Mouse (Mus musculus): ENCODE measurements around the gene Zbtb16. TPM values are rescaled to one million over a fixed set of nuclear protein-coding genes. Genes with fewer than 3 reads are reported as not detected.

Gene Zbtb16
- total RNA-seq, 1 experiment, result 0.36 TPM

- Histone ChIP-seq H3K4me1 (ENCODE audit: control insufficient read depth in 2 of 2, insufficient read depth in 2 of 2, low read length in 2 of 2, poor library complexity in 1 of 2) (no peaks in the 10 kb centered on the region), H3K36me3 (ENCODE audit: control insufficient read depth, insufficient read depth, low read length, poor library complexity, severe bottlenecking) (no peaks in the 10 kb centered on the region), H3K9me3 (ENCODE audit: control insufficient read depth, insufficient read depth, low read depth, low read length) (no peaks in the 10 kb centered on the region), H3K4me3 (ENCODE audit: insufficient read depth in 1 of 2, low read depth in 1 of 2, low read length in 2 of 2, poor library complexity in 1 of 2, severe bottlenecking in 1 of 2) (no peak overlapping the region), H3K9ac (ENCODE audit: insufficient read depth, low read depth, low read length, poor library complexity, severe bottlenecking) (no peak overlapping the region), H3K27ac (ENCODE audit: insufficient read depth, low read depth, low read length, poor library complexity, severe bottlenecking) (no peak overlapping the region)
- no peak for DNase-seq (ENCODE audit: low read depth, low spot score)
- in situ Hi-C loops (cut with MboI; ENCODE audit: low sequenced_read_pairs in 2 of 2, unreplicated experiment in 2 of 2), result no loop called here
- TF ChIP-seq ZNF384 (IDR thresholded peaks at IDR 0.05; ENCODE audit: low read depth, low read length) (no peak), HCFC1 (IDR thresholded peaks at IDR 0.05; ENCODE audit: borderline replicate concordance, insufficient read depth, low read length) (no peak), MAFK (IDR thresholded peaks at IDR 0.05; ENCODE audit: insufficient read depth, low read depth, low read length) (no peak), ZC3H11A (IDR thresholded peaks at IDR 0.05; ENCODE audit: borderline replicate concordance, low read depth, low read length) (no peak), CHD2 (IDR thresholded peaks at IDR 0.05; ENCODE audit: low read depth, low read length) (no peak)
Observed at GRCm38 (mm10) chr9:48817907-48818306, 18.1 kb downstream of the Zbtb16 start.

DNA sequence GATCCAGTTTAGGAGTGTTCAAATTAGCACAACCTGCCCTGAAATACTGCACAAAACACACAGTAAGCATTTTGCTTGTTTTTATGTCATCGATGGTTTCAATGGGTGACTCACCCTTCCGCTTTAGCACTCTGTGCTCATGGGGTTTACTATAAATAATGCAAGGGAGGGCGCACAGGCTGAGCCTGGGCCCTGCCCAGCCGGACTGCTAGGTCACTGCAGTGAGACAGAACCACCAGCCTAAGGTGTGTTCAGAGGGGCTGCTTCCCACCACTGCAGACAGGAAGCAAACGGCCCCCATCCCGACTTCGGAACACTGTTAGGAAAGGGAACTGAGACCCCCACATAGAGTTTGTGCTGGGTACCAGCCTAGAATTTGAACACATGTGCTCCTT is 18.6 kb downstream of the Zbtb16 start:
- Histone ChIP-seq H3K36me3 (ENCODE audit: control insufficient read depth, insufficient read depth, low read length, poor library complexity, severe bottlenecking) (no peaks in the 10 kb centered on the region), H3K4me1 (ENCODE audit: control insufficient read depth in 2 of 2, insufficient read depth in 2 of 2, low read length in 2 of 2, poor library complexity in 1 of 2) (no peaks in the 10 kb centered on the region)

DNA sequence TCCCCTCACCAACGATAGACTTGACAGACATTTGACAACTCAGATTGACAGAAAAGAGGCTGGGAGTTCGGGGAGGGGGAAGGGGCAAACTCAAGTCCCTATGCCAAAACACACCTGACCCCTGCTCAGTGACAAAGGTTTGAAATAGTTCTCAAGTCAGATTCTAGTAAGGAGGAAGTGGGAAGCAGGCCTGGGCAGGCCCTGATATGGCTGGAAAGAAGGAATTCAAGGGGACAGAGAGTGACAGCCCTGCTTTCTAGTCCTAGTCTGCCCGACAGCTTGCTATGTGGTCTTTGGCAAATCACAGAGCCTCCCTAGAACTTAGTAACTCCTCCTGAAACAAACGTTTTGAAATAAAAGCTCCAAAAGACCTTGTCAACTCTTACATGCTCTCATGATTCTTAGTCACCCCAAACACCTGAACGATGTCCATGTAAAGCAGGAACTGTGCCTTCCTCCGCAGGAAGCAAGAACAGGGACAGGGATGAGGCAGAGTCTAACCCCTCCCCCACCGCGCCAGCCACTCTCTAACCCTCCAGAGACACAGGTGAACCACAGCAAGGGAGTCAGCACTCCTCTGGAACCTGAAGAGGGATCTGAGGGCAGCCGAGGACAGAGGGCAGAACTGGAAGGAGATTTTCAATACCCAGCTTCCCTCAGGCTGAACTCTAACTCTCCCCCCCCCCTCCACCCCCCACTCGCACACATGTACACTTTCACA is 19.2 kb downstream of the Zbtb16 start:
- Histone ChIP-seq H3K9ac (ENCODE audit: insufficient read depth, low read depth, low read length, poor library complexity, severe bottlenecking) (no peak overlapping the region), H3K27ac (ENCODE audit: insufficient read depth, low read depth, low read length, poor library complexity, severe bottlenecking) (no peak overlapping the region), H3K4me1 (ENCODE audit: control insufficient read depth in 2 of 2, insufficient read depth in 2 of 2, low read length in 2 of 2, poor library complexity in 1 of 2) (no peaks in the 10 kb centered on the region), H3K4me3 (ENCODE audit: insufficient read depth in 1 of 2, low read depth in 1 of 2, low read length in 2 of 2, poor library complexity in 1 of 2, severe bottlenecking in 1 of 2) (no peak overlapping the region), H3K9me3 (ENCODE audit: control insufficient read depth, insufficient read depth, low read depth, low read length) (no peaks in the 10 kb centered on the region), H3K36me3 (ENCODE audit: control insufficient read depth, insufficient read depth, low read length, poor library complexity, severe bottlenecking) (no peaks in the 10 kb centered on the region)
- no peak for DNase-seq (ENCODE audit: low read depth, low spot score)
- in situ Hi-C loops (cut with MboI; ENCODE audit: low sequenced_read_pairs in 2 of 2, unreplicated experiment in 2 of 2), result no loop called here
- TF ChIP-seq CHD2 (IDR thresholded peaks at IDR 0.05; ENCODE audit: low read depth, low read length), result no peak
- TF ChIP-seq HCFC1 (IDR thresholded peaks at IDR 0.05; ENCODE audit: borderline replicate concordance, insufficient read depth, low read length), result no peak
- TF ChIP-seq ZNF384 (IDR thresholded peaks at IDR 0.05; ENCODE audit: low read depth, low read length), result no peak
- TF ChIP-seq ZC3H11A (IDR thresholded peaks at IDR 0.05; ENCODE audit: borderline replicate concordance, low read depth, low read length), result no peak
- no peak for TF ChIP-seq MAFK (IDR thresholded peaks at IDR 0.05; ENCODE audit: insufficient read depth, low read depth, low read length)

More for the DNA sequence above, 18.6 kb downstream of the Zbtb16 start:
- TF ChIP-seq ZNF384 (IDR thresholded peaks at IDR 0.05; ENCODE audit: low read depth, low read length), result no peak
- no peak for TF ChIP-seq MAFK (IDR thresholded peaks at IDR 0.05; ENCODE audit: insufficient read depth, low read depth, low read length)
- no peak for TF ChIP-seq CHD2 (IDR thresholded peaks at IDR 0.05; ENCODE audit: low read depth, low read length)
- no peak for TF ChIP-seq ZC3H11A (IDR thresholded peaks at IDR 0.05; ENCODE audit: borderline replicate concordance, low read depth, low read length)
- no peak for TF ChIP-seq HCFC1 (IDR thresholded peaks at IDR 0.05; ENCODE audit: borderline replicate concordance, insufficient read depth, low read length)
- Histone ChIP-seq H3K9me3 (ENCODE audit: control insufficient read depth, insufficient read depth, low read depth, low read length) (no peaks in the 10 kb centered on the region), H3K4me3 (ENCODE audit: insufficient read depth in 1 of 2, low read depth in 1 of 2, low read length in 2 of 2, poor library complexity in 1 of 2, severe bottlenecking in 1 of 2) (no peak overlapping the region), H3K27ac (ENCODE audit: insufficient read depth, low read depth, low read length, poor library complexity, severe bottlenecking) (no peak overlapping the region), H3K9ac (ENCODE audit: insufficient read depth, low read depth, low read length, poor library complexity, severe bottlenecking) (no peak overlapping the region)
- in situ Hi-C loops (cut with MboI; ENCODE audit: low sequenced_read_pairs in 2 of 2, unreplicated experiment in 2 of 2), result no loop called here
- DNase-seq (ENCODE audit: low read depth, low spot score), result no peak

- no peak overlapping the region for H3K9ac ChIP-seq (ENCODE audit: insufficient read depth, low read depth, low read length, poor library complexity, severe bottlenecking)
- H3K4me3 ChIP-seq (ENCODE audit: insufficient read depth in 1 of 2, low read depth in 1 of 2, low read length in 2 of 2, poor library complexity in 1 of 2, severe bottlenecking in 1 of 2), result no peak overlapping the region
- TF ChIP-seq HCFC1 (IDR thresholded peaks at IDR 0.05; ENCODE audit: borderline replicate concordance, insufficient read depth, low read length) (no peak), ZC3H11A (IDR thresholded peaks at IDR 0.05; ENCODE audit: borderline replicate concordance, low read depth, low read length) (no peak), CHD2 (IDR thresholded peaks at IDR 0.05; ENCODE audit: low read depth, low read length) (no peak), MAFK (IDR thresholded peaks at IDR 0.05; ENCODE audit: insufficient read depth, low read depth, low read length) (no peak), ZNF384 (IDR thresholded peaks at IDR 0.05; ENCODE audit: low read depth, low read length) (no peak)
- H3K9me3 ChIP-seq (ENCODE audit: control insufficient read depth, insufficient read depth, low read depth, low read length), result no peaks in the 10 kb centered on the region
- no peaks in the 10 kb centered on the region for H3K36me3 ChIP-seq (ENCODE audit: control insufficient read depth, insufficient read depth, low read length, poor library complexity, severe bottlenecking)
- H3K4me1 ChIP-seq (ENCODE audit: control insufficient read depth in 2 of 2, insufficient read depth in 2 of 2, low read length in 2 of 2, poor library complexity in 1 of 2), result no peaks in the 10 kb centered on the region
- no peak for DNase-seq (ENCODE audit: low read depth, low spot score)
- in situ Hi-C loops (cut with MboI; ENCODE audit: low sequenced_read_pairs in 2 of 2, unreplicated experiment in 2 of 2), result no loop called here
- no peak overlapping the region for H3K27ac ChIP-seq (ENCODE audit: insufficient read depth, low read depth, low read length, poor library complexity, severe bottlenecking)
Observed at GRCm38 (mm10) chr9:48816157-48816556, 19.9 kb downstream of the Zbtb16 start.
